Mouse (Mus musculus) adrenal gland, postnatal 36 days (tissue): Measurements from ENCODE around the gene Dlg2. TPM values are rescaled to one million over a fixed set of nuclear protein-coding genes. Genes with fewer than 3 reads are reported as not detected.

Source experiments
- DNase-seq, 2 experiments: peaks; one replicate each; pipeline ENCODE4 v3.0.0; 2021; ENCODE audit warnings: mixed read lengths in 1 of 2
- total RNA-seq, 2 experiments: library from RNA; stranded (reverse); gene quantifications; 2 replicates each; pipeline ENCODE4 v1.2.3; 2021

The Dlg2 gene
- total RNA-seq, 2 experiments from 2014 or later = 93.3 to 123 TPM

- no peak for DNase-seq
Measured at GRCm38 (mm10) chr7:92184371-92185059, 1708.0 kb downstream of the Dlg2 start.

GRCm38 (mm10) chr7:92186341-92186740 is 1709.9 kb downstream of the Dlg2 start:
- peak in 1 of 2 experiments; percentile 18 for DNase-seq

- no peak for DNase-seq
Measured at GRCm38 (mm10) chr7:92189149-92189548, 1712.7 kb downstream of the Dlg2 start.

- DNase-seq = no peak
Measured at GRCm38 (mm10) chr7:92196004-92196403, 1719.5 kb downstream of the Dlg2 start.

GRCm38 (mm10) chr7:92197621-92198020 is 1721.1 kb downstream of the Dlg2 start:
- no peak for DNase-seq

GRCm38 (mm10) chr7:92199131-92199530 is 1722.7 kb downstream of the Dlg2 start:
- DNase-seq = no peak

- no peak for DNase-seq
Measured at GRCm38 (mm10) chr7:92210701-92211100, 1734.2 kb downstream of the Dlg2 start.

GRCm38 (mm10) chr7:92213751-92214150 is 1737.3 kb downstream of the Dlg2 start:
- no peak for DNase-seq

GRCm38 (mm10) chr7:92218171-92218570 is 1741.7 kb downstream of the Dlg2 start:
- DNase-seq = no peak

GRCm38 (mm10) chr7:92220619-92221018 is 1744.1 kb downstream of the Dlg2 start:
- DNase-seq = no peak

- DNase-seq = no peak
Measured at GRCm38 (mm10) chr7:92234476-92235202, 1758.2 kb downstream of the Dlg2 start.

GRCm38 (mm10) chr7:92235541-92236031 is 1759.1 kb downstream of the Dlg2 start:
- no peak for DNase-seq

GRCm38 (mm10) chr7:92240908-92241307 is 1764.4 kb downstream of the Dlg2 start:
- no peak for DNase-seq

GRCm38 (mm10) chr7:92247594-92247993 is 1771.1 kb downstream of the Dlg2 start:
- no peak for DNase-seq

GRCm38 (mm10) chr7:92248619-92249018 is 1772.1 kb downstream of the Dlg2 start:
- DNase-seq = no peak

- DNase-seq = no peak
Measured at GRCm38 (mm10) chr7:92258148-92258547, 1781.7 kb downstream of the Dlg2 start.

- DNase-seq = peak; percentile 67 to 72
Measured at GRCm38 (mm10) chr7:92258701-92259100, 1782.2 kb downstream of the Dlg2 start.

- DNase-seq = no peak
Measured at GRCm38 (mm10) chr7:92264325-92264724, 1787.9 kb downstream of the Dlg2 start.

GRCm38 (mm10) chr7:92264964-92265363 is 1788.5 kb downstream of the Dlg2 start:
- no peak for DNase-seq

GRCm38 (mm10) chr7:92275353-92275752 is 1798.9 kb downstream of the Dlg2 start:
- DNase-seq = no peak

- no peak for DNase-seq
Measured at GRCm38 (mm10) chr7:92277629-92278028, 1801.2 kb downstream of the Dlg2 start.

- no peak for DNase-seq
Measured at GRCm38 (mm10) chr7:92280925-92281324, 1804.5 kb downstream of the Dlg2 start.

- no peak for DNase-seq
Measured at GRCm38 (mm10) chr7:92287058-92287457, 1810.6 kb downstream of the Dlg2 start.

GRCm38 (mm10) chr7:92288814-92289213 is 1812.3 kb downstream of the Dlg2 start:
- DNase-seq = no peak
